Mouse (Mus musculus) NIH3T3 (cell line): ENCODE data around the gene Idh1.
A peak's percentile ranks its signal among the peaks of the same experiment; 100 is the strongest.

ENCODE experiments used
- DNase-seq: peaks from one replicate; pipeline ENCODE4 v3.0.0-alpha.2; 2012; ENCODE audit warnings: low read depth

Idh1 gene

GRCm38 (mm10) chr1:65176912-65177311 lies 9.4 kb downstream of the Idh1 start:
- no peak for DNase-seq

GRCm38 (mm10) chr1:65176171-65176570 lies 10.1 kb downstream of the Idh1 start:
- no peak for DNase-seq

GRCm38 (mm10) chr1:65173716-65174115 lies 12.6 kb downstream of the Idh1 start:
- no peak for DNase-seq

GRCm38 (mm10) chr1:65171579-65171978 lies 14.7 kb downstream of the Idh1 start:
- DNase-seq: no peak

- no peak for DNase-seq
Observed at GRCm38 (mm10) chr1:65169947-65170346, 16.4 kb downstream of the Idh1 start.

GRCm38 (mm10) chr1:65169536-65169935 lies 16.8 kb downstream of the Idh1 start:
- DNase-seq: no peak

GRCm38 (mm10) chr1:65167496-65167895 lies 18.8 kb downstream of the Idh1 start:
- DNase-seq: no peak

GRCm38 (mm10) chr1:65162210-65162609 lies 24.1 kb downstream of the Idh1 start:
- peak; percentile 27 for DNase-seq

GRCm38 (mm10) chr1:65156111-65156510 lies 30.2 kb downstream of the Idh1 start:
- no peak for DNase-seq

- peak; percentile 96 for DNase-seq
Observed at GRCm38 (mm10) chr1:65154814-65155213, 31.5 kb downstream of the Idh1 start.

GRCm38 (mm10) chr1:65147971-65148370 lies 38.3 kb downstream of the Idh1 start:
- DNase-seq: peak; percentile 66

- no peak for DNase-seq
Observed at GRCm38 (mm10) chr1:65147326-65147725, 39.0 kb downstream of the Idh1 start.

GRCm38 (mm10) chr1:65146601-65147000 lies 39.7 kb downstream of the Idh1 start:
- peak; percentile 60 for DNase-seq

GRCm38 (mm10) chr1:65144783-65145182 lies 41.5 kb downstream of the Idh1 start:
- no peak for DNase-seq

- no peak for DNase-seq
Observed at GRCm38 (mm10) chr1:65137560-65137959, 48.7 kb downstream of the Idh1 start.

GRCm38 (mm10) chr1:65132833-65133232 lies 53.5 kb downstream of the Idh1 start:
- DNase-seq: no peak

- DNase-seq: no peak
Observed at GRCm38 (mm10) chr1:65131671-65132070, 54.6 kb downstream of the Idh1 start.

GRCm38 (mm10) chr1:65130226-65130625 lies 56.1 kb downstream of the Idh1 start:
- no peak for DNase-seq

GRCm38 (mm10) chr1:65129634-65130180 lies 56.6 kb downstream of the Idh1 start:
- no peak for DNase-seq

GRCm38 (mm10) chr1:65122574-65123372 lies 63.5 kb downstream of the Idh1 start, which contains the start of gene D630023F18Rik:
D630023F18Rik (minus strand) TSS chr1:65123214.
- peak; percentile 43 for DNase-seq

GRCm38 (mm10) chr1:65119438-65119837 lies 66.9 kb downstream of the Idh1 start, which contains the start of gene Gm28845:
Gm28845 (minus strand) TSS chr1:65119558.
- DNase-seq: no peak

- DNase-seq: peak; percentile 10
Observed at GRCm38 (mm10) chr1:65118150-65118913, 68.0 kb downstream of the Idh1 start.
